Mouse (Mus musculus): ENCODE results near the gene Tgfa. TPM values are rescaled to one million over a fixed set of nuclear protein-coding genes. Genes with fewer than 3 reads are reported as not detected.

Tgfa gene
- polyA plus RNA-seq (2014; fragmentation: Nextera tagmentation; extraction: Ambion mirVana): 4.2 and 4.5 TPM in 2 replicates

DNA sequence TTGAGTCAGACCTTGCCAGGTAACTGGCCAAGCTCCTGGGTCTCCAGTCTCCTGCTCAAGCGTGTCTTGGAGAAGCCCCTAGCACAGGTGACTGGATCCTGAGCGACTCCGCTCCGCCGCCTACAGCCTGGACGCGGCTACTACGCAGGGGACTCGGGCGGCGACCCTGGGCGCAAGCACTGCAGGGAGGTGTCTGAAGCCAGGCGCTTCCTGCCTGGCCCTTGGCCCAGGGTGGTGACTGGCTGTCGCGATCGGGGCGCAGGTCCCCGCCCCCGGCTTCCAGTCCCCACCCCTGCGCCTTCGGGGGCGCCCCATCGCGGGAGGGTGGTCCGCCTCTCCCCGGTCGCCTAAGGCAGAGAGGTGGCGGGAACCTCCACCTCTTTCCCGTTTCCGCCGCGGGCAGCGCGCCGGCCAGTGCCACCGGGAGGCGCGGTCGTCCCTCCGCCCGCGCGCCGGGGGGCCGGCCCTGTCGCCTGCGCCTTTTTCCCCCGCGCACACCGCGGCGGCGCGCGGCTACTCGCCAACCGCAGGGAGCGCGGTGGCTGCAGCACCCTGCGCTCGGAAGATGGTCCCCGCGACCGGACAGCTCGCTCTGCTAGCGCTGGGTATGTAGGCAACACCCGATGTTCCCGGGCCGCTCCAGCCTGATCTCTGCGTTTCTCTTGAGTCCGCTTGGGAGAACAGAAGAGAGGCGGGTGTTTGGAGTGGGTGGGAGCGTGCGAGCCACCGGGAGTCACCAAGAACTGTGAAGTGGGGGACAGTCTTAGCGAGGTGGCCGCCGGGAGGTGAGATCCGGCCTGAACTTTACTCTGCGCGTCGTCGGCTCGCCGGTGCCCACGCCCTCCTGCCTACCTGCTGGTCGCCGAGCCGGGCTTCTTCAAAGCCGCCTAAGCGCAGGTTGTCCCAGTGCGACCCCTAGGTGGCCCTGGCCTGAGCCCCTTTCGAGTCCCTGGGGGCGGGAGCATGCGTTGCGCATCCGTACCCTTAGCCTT, at the start of gene Tgfa:
Tgfa (plus strand) TSS at position 283 of the 992 bp plus-strand sequence.
- peak; percentile 82 for ATAC-seq (ENCODE audit: insufficient number of reproducible peaks, insufficient read depth, low FRiP score, low read depth)
- H3K27ac ChIP-seq (replicated peaks in 1 of 2; ENCODE audit: control insufficient read depth in 1 of 2, insufficient read depth in 1 of 2, low read depth in 2 of 2, low read length in 2 of 2): peak within 1 kb of the TSS in 1 of 2 experiments; percentile 53; a peak in 1 of 4 replicates
- no peaks in the 10 kb centered on the region for H3K9me3 ChIP-seq (ENCODE audit: control insufficient read depth, low read length)
- peaks cover 11% of the 10 kb centered on the region for H3K27me3 ChIP-seq (ENCODE audit: control insufficient read depth, insufficient read depth, low read length)
- peak within 1 kb of the TSS; percentile 93 for H3K4me2 ChIP-seq (ENCODE audit: low read length)
- peak within 1 kb of the TSS; percentile 69 to 89 for H3K4me3 ChIP-seq (ENCODE audit: control insufficient read depth in 1 of 2, insufficient read depth in 1 of 2, low read depth in 1 of 2, low read length in 2 of 2)
- H3K36me3 ChIP-seq (ENCODE audit: control insufficient read depth, insufficient read depth, low read length): no peaks in the 10 kb centered on the region
- H3K4me1 ChIP-seq (ENCODE audit: control insufficient read depth in 2 of 2, insufficient read depth in 2 of 2, low read length in 2 of 2): peaks cover 0 to 2% of the 10 kb centered on the region in 2 experiments; a peak in 1 of 4 replicates
- under 1% methylated on average over 76 of the region's 97 CpGs for WGBS
- H3K9ac ChIP-seq (ENCODE audit: low read length): peak within 1 kb of the TSS; percentile 69

DNA sequence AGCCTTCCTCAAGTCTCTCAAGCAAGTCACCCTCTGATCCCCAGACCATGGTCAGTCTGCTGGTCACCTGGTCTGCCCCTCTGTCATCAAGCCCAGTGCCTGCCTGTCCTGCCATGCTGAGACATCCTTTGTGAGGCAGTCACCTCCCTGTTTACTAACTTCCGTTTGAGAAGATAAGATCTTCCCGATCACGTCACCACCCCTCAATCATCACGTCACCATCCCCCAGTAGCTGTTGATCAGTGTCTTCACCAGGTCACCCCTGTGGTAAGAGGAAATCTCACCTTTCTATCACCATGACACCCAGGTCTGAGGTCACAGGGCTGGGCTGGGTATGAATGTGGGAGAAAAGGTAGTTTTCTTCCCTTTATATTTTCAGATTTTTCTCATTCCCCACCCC, 46.5 kb upstream of the Tgfa start:
- Histone ChIP-seq H3K4me1 (ENCODE audit: control insufficient read depth in 2 of 2, insufficient read depth in 2 of 2, low read length in 2 of 2) (no peaks in the 10 kb centered on the region), H3K27me3 (ENCODE audit: control insufficient read depth, insufficient read depth, low read length) (no peaks in the 10 kb centered on the region), H3K36me3 (ENCODE audit: control insufficient read depth, insufficient read depth, low read length) (no peaks in the 10 kb centered on the region), H3K4me2 (ENCODE audit: low read length) (no peak overlapping the region), H3K27ac (replicated peaks in 1 of 2; ENCODE audit: control insufficient read depth in 1 of 2, insufficient read depth in 1 of 2, low read depth in 2 of 2, low read length in 2 of 2) (no peak overlapping the region), H3K9ac (ENCODE audit: low read length) (no peak overlapping the region), H3K4me3 (ENCODE audit: control insufficient read depth in 1 of 2, insufficient read depth in 1 of 2, low read depth in 1 of 2, low read length in 2 of 2) (no peak overlapping the region), H3K9me3 (ENCODE audit: control insufficient read depth, low read length) (no peaks in the 10 kb centered on the region)
- 22% methylated on average over 4 of the region's 4 CpGs for WGBS
- no peak for ATAC-seq (ENCODE audit: insufficient number of reproducible peaks, insufficient read depth, low FRiP score, low read depth)

DNA sequence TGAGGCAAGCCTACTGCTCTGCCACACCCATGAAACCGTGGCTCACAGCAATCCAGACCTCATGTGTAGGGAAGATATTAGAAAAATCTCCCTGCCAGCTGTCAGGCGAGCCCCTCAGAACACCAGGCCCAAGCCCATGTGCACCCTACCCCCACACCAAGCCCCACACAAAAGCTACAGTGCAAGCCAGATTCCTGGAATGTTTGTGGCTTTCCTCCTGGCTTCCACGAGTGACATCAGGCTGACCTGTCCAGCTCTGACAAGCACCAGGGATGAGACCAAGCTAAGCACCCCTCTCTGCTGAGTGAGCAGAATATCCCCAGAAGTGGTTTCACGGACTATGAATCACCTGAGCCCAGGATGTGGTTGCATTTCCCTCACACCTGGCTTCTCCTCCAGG, 46.0 kb upstream of the Tgfa start:
- no peak overlapping the region for H3K27ac ChIP-seq (replicated peaks in 1 of 2; ENCODE audit: control insufficient read depth in 1 of 2, insufficient read depth in 1 of 2, low read depth in 2 of 2, low read length in 2 of 2)
- ATAC-seq (ENCODE audit: insufficient number of reproducible peaks, insufficient read depth, low FRiP score, low read depth): no peak
- no peak overlapping the region for H3K4me2 ChIP-seq (ENCODE audit: low read length)
- no peaks in the 10 kb centered on the region for H3K27me3 ChIP-seq (ENCODE audit: control insufficient read depth, insufficient read depth, low read length)
- 22% methylated on average over 4 of the region's 4 CpGs for WGBS
- H3K4me3 ChIP-seq (ENCODE audit: control insufficient read depth in 1 of 2, insufficient read depth in 1 of 2, low read depth in 1 of 2, low read length in 2 of 2): no peak overlapping the region
- no peaks in the 10 kb centered on the region for H3K4me1 ChIP-seq (ENCODE audit: control insufficient read depth in 2 of 2, insufficient read depth in 2 of 2, low read length in 2 of 2)
- no peak overlapping the region for H3K9ac ChIP-seq (ENCODE audit: low read length)
- H3K9me3 ChIP-seq (ENCODE audit: control insufficient read depth, low read length): no peaks in the 10 kb centered on the region
- H3K36me3 ChIP-seq (ENCODE audit: control insufficient read depth, insufficient read depth, low read length): no peaks in the 10 kb centered on the region

DNA sequence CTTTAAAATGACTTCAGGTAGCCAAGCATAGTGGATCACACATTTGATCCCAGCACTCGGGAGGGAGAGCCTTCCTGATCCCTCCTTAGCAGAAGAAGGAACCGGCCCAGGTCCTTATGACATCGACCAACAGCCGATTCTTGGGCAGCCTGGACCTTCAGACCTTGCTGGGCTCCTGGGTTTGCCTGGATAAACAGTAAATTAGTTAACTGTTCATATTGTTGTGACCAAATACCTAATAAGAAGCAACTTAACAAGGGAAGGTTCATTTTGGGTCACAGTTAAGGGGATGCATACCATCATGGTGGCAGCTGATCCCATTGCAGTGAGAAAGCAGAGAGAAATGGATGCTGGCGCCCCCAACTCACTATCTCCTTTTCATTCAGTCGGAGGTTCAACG, 42.3 kb upstream of the Tgfa start:
- no peaks in the 10 kb centered on the region for H3K9me3 ChIP-seq (ENCODE audit: control insufficient read depth, low read length)

DNA sequence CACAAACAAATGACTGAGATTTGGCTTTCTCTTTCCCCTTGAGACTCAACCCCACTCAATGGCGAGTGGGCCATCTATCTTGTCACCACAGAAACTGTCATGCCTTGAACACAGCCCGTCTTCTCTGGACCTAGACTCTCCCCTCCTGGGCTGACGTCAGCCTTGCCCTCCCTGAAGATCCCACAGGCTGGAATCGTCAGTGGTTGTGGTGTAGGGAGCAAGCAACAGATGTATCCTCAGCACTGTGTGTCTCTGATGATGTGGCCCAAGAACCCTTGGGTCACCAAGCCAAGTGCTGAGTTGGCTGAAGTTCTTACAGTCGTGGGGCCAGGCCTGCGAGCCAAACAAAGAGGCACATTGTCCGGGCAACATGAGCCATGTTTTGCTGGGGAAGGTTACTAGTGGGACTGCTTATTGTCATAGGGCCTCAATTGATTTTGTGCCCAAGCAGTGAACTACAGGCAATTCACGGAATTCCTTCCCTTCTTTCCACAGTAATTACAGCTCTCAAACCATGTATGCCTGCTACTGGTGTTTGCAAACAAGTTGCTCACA, 41.5 kb upstream of the Tgfa start:
- Histone ChIP-seq H3K4me2 (ENCODE audit: low read length) (no peak overlapping the region), H3K27me3 (ENCODE audit: control insufficient read depth, insufficient read depth, low read length) (no peaks in the 10 kb centered on the region), H3K27ac (replicated peaks in 1 of 2; ENCODE audit: control insufficient read depth in 1 of 2, insufficient read depth in 1 of 2, low read depth in 2 of 2, low read length in 2 of 2) (no peak overlapping the region), H3K4me3 (ENCODE audit: control insufficient read depth in 1 of 2, insufficient read depth in 1 of 2, low read depth in 1 of 2, low read length in 2 of 2) (no peak overlapping the region), H3K9ac (ENCODE audit: low read length) (no peak overlapping the region), H3K9me3 (ENCODE audit: control insufficient read depth, low read length) (no peaks in the 10 kb centered on the region), H3K4me1 (ENCODE audit: control insufficient read depth in 2 of 2, insufficient read depth in 2 of 2, low read length in 2 of 2) (peaks cover 5 to 6% of the 10 kb centered on the region in 2 experiments; a peak in 1 of 4 replicates), H3K36me3 (ENCODE audit: control insufficient read depth, insufficient read depth, low read length) (no peaks in the 10 kb centered on the region)
- no peak for ATAC-seq (ENCODE audit: insufficient number of reproducible peaks, insufficient read depth, low FRiP score, low read depth)
- WGBS: 70% methylated on average over 8 of the region's 8 CpGs

More for the DNA sequence above, 42.3 kb upstream of the Tgfa start:
- no peak overlapping the region for H3K4me2 ChIP-seq (ENCODE audit: low read length)
- H3K27ac ChIP-seq (replicated peaks in 1 of 2; ENCODE audit: control insufficient read depth in 1 of 2, insufficient read depth in 1 of 2, low read depth in 2 of 2, low read length in 2 of 2): no peak overlapping the region
- no peaks in the 10 kb centered on the region for H3K27me3 ChIP-seq (ENCODE audit: control insufficient read depth, insufficient read depth, low read length)
- H3K4me1 ChIP-seq (ENCODE audit: control insufficient read depth in 2 of 2, insufficient read depth in 2 of 2, low read length in 2 of 2): peaks cover 5 to 6% of the 10 kb centered on the region in 2 experiments; a peak in 1 of 4 replicates
- ATAC-seq (ENCODE audit: insufficient number of reproducible peaks, insufficient read depth, low FRiP score, low read depth): no peak
- no peak overlapping the region for H3K4me3 ChIP-seq (ENCODE audit: control insufficient read depth in 1 of 2, insufficient read depth in 1 of 2, low read depth in 1 of 2, low read length in 2 of 2)
- WGBS: 86% methylated on average over 7 of the region's 7 CpGs
- H3K9ac ChIP-seq (ENCODE audit: low read length): no peak overlapping the region
- no peaks in the 10 kb centered on the region for H3K36me3 ChIP-seq (ENCODE audit: control insufficient read depth, insufficient read depth, low read length)

DNA sequence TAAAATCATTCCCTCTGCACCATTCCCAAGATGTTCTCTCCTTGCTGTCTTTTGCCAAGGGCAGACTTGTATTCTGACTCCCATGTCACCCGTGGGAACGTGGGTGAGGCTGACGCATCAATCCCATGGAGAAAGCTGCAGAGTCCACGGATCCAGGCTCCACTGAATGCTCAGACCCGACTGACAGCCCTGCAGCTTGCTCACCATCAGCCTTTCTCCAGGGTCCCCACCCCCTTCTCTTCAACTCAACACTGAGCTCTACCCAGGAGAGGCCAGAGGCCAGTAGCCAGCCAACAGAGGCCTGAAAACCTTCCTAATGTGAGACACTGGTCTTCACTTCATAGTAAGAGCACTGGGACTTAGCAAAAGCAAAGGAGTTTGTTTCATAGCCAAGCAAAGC, 41.0 kb upstream of the Tgfa start:
- peaks cover 5 to 6% of the 10 kb centered on the region in 2 experiments; a peak in 1 of 4 replicates for H3K4me1 ChIP-seq (ENCODE audit: control insufficient read depth in 2 of 2, insufficient read depth in 2 of 2, low read length in 2 of 2)
- ATAC-seq (ENCODE audit: insufficient number of reproducible peaks, insufficient read depth, low FRiP score, low read depth): no peak
- no peak overlapping the region for H3K27ac ChIP-seq (replicated peaks in 1 of 2; ENCODE audit: control insufficient read depth in 1 of 2, insufficient read depth in 1 of 2, low read depth in 2 of 2, low read length in 2 of 2)
- no peaks in the 10 kb centered on the region for H3K27me3 ChIP-seq (ENCODE audit: control insufficient read depth, insufficient read depth, low read length)
- 67% methylated on average over 5 of the region's 5 CpGs for WGBS
- H3K4me3 ChIP-seq (ENCODE audit: control insufficient read depth in 1 of 2, insufficient read depth in 1 of 2, low read depth in 1 of 2, low read length in 2 of 2): no peak overlapping the region
- no peaks in the 10 kb centered on the region for H3K9me3 ChIP-seq (ENCODE audit: control insufficient read depth, low read length)
- no peaks in the 10 kb centered on the region for H3K36me3 ChIP-seq (ENCODE audit: control insufficient read depth, insufficient read depth, low read length)
- H3K4me2 ChIP-seq (ENCODE audit: low read length): no peak overlapping the region
- H3K9ac ChIP-seq (ENCODE audit: low read length): no peak overlapping the region

DNA sequence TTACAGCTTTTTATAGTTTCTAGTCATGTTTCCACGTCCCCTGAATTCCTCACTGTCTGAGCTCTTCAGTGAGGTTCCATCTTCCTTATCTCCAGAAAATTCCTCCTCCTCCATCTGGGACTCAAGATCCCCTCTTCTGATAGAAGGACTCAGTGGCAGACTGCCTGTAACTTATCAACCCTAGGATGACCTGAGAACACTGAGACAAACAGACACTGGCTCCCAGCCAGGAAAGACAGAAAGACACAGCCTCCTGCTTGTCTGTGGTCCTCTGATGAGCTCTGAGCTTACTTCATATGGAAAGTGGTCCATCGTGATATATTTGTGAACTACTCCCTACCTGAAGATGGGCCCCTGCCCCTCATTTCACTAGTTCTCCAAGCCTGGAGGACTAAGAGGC, 40.5 kb upstream of the Tgfa start:
- ATAC-seq (ENCODE audit: insufficient number of reproducible peaks, insufficient read depth, low FRiP score, low read depth): no peak
- Histone ChIP-seq H3K27me3 (ENCODE audit: control insufficient read depth, insufficient read depth, low read length) (no peaks in the 10 kb centered on the region), H3K9ac (ENCODE audit: low read length) (no peak overlapping the region), H3K9me3 (ENCODE audit: control insufficient read depth, low read length) (no peaks in the 10 kb centered on the region), H3K27ac (replicated peaks in 1 of 2; ENCODE audit: control insufficient read depth in 1 of 2, insufficient read depth in 1 of 2, low read depth in 2 of 2, low read length in 2 of 2) (no peak overlapping the region), H3K4me2 (ENCODE audit: low read length) (no peak overlapping the region), H3K4me1 (ENCODE audit: control insufficient read depth in 2 of 2, insufficient read depth in 2 of 2, low read length in 2 of 2) (peaks cover 5 to 6% of the 10 kb centered on the region in 2 experiments; a peak in 1 of 4 replicates), H3K4me3 (ENCODE audit: control insufficient read depth in 1 of 2, insufficient read depth in 1 of 2, low read depth in 1 of 2, low read length in 2 of 2) (no peak overlapping the region), H3K36me3 (ENCODE audit: control insufficient read depth, insufficient read depth, low read length) (no peaks in the 10 kb centered on the region)
- 31% methylated on average over 2 of the region's 2 CpGs for WGBS
